Mouse (Mus musculus): ENCODE measurements around the gene Odf3l1. TPM values are rescaled to one million over a fixed set of nuclear protein-coding genes. Genes with fewer than 3 reads are reported as not detected.

Gene Odf3l1
- total RNA-seq, 1 experiment from 2014 or later, result not detected

DNA sequence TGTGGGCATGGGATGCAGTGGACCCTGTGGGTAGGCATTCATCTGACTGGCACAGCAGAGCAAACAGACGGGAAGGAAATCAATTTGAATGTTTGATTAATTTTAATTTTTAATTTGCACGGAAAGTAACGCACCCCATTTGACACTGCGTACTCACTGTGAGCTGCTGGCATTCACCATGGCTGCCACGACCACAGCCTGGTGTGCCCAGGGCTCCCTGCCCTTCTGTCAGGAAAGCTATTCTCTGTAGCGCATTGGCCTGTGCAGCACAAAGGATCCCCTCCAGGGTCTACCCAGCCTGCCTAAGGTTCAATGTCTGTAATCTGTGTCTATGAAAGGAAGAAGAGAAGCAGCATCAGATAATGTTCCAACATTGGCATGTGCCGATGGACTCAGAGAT is 61.3 kb downstream of the Odf3l1 start:
- ATAC-seq (replicated peaks; ENCODE audit: insufficient number of reproducible peaks, low FRiP score, low TSS enrichment, poor library complexity, severe bottlenecking), result no peak

Other genes starting within 250 kb of the Odf3l1 start
- not detected in 3 replicates for gene Lingo1, start 68.2 kb downstream of the Odf3l1 start, total RNA-seq (2017)
- not detected in 3 replicates for gene Cspg4, start 354 bp upstream of the Odf3l1 start, total RNA-seq (2017)
- 7.1 to 16.9 TPM (median 7.1 TPM) in 3 replicates for gene Snx33, start 63.7 kb upstream of the Odf3l1 start, total RNA-seq (2017)
- gene Imp3, start 72.8 kb upstream of the Odf3l1 start, total RNA-seq (2017), result 36.1 to 44.3 TPM (median 38.6 TPM) in 3 replicates
- 3.8 to 9.4 TPM (median 6.5 TPM) in 3 replicates for gene Snupn, start 86.2 kb upstream of the Odf3l1 start, total RNA-seq (2017)
- 13.1 to 18.7 TPM (median 16.7 TPM) in 3 replicates for gene Ptpn9, start 130.2 kb upstream of the Odf3l1 start, total RNA-seq (2017)
- 50.1 to 115 TPM (median 90.9 TPM) in 3 replicates for gene Sin3a, start 207.4 kb upstream of the Odf3l1 start, total RNA-seq (2017)

All from monocyte, adult 5-6 weeks (primary cell).